Mouse (Mus musculus): ENCODE measurements at regions not wholly inside any gene's neighbourhood (a gene's known extent, or its start where the extent isn't known, plus 50 kb on each side); places are given as distances from the start of the nearest gene placed in this dataset.

- no peaks in the 10 kb centered on the region for H3K4me1 ChIP-seq
- H3K9ac ChIP-seq, result no peak overlapping the region
- H3K27me3 ChIP-seq (replicated peaks), result no peaks in the 10 kb centered on the region
- 77% methylated on average over 14 of the region's 14 CpGs for WGBS
- no peaks in the 10 kb centered on the region for H3K36me3 ChIP-seq
- no peaks in the 10 kb centered on the region for H3K9me3 ChIP-seq
- no peak overlapping the region for H3K4me3 ChIP-seq
- ATAC-seq (ENCODE audit: extremely low read depth, insufficient number of reproducible peaks, low FRiP score, low TSS enrichment), result no peak
- no peak overlapping the region for H3K4me2 ChIP-seq
- H3K27ac ChIP-seq (replicated peaks), result no peak overlapping the region
Measured at GRCm38 (mm10) chr2:171733965-171734633, 309.2 kb downstream of the Cbln4 start.

- Histone ChIP-seq H3K36me3 (no peaks in the 10 kb centered on the region), H3K27me3 (replicated peaks) (no peaks in the 10 kb centered on the region), H3K27ac (replicated peaks) (no peak overlapping the region), H3K4me3 (no peak overlapping the region), H3K4me1 (no peaks in the 10 kb centered on the region), H3K4me2 (no peak overlapping the region), H3K9ac (no peak overlapping the region), H3K9me3 (no peaks in the 10 kb centered on the region)
- no peak for ATAC-seq (ENCODE audit: extremely low read depth, insufficient number of reproducible peaks, low FRiP score, low TSS enrichment)
- 59% methylated on average over 5 of the region's 5 CpGs for WGBS
Measured at GRCm38 (mm10) chr2:171719269-171719668, 324.0 kb downstream of the Cbln4 start.

- Histone ChIP-seq H3K9me3 (no peaks in the 10 kb centered on the region), H3K4me2 (no peak overlapping the region), H3K4me1 (no peaks in the 10 kb centered on the region), H3K27me3 (replicated peaks) (no peaks in the 10 kb centered on the region), H3K27ac (replicated peaks) (no peak overlapping the region), H3K4me3 (no peak overlapping the region), H3K9ac (no peak overlapping the region), H3K36me3 (no peaks in the 10 kb centered on the region)
- 77% methylated on average over 5 of the region's 5 CpGs for WGBS
- ATAC-seq (ENCODE audit: extremely low read depth, insufficient number of reproducible peaks, low FRiP score, low TSS enrichment), result no peak
Measured at GRCm38 (mm10) chr2:171718855-171719254, 324.4 kb downstream of the Cbln4 start.

- Histone ChIP-seq H3K9ac (no peak overlapping the region), H3K4me3 (no peak overlapping the region), H3K9me3 (no peaks in the 10 kb centered on the region), H3K27ac (replicated peaks) (no peak overlapping the region), H3K27me3 (replicated peaks) (no peaks in the 10 kb centered on the region), H3K36me3 (no peaks in the 10 kb centered on the region), H3K4me2 (no peak overlapping the region), H3K4me1 (no peaks in the 10 kb centered on the region)
- ATAC-seq (ENCODE audit: extremely low read depth, insufficient number of reproducible peaks, low FRiP score, low TSS enrichment), result no peak
- 78% methylated on average over 11 of the region's 11 CpGs for WGBS
Measured at GRCm38 (mm10) chr2:171712816-171713570, 330.3 kb downstream of the Cbln4 start.

- Histone ChIP-seq H3K4me2 (no peak overlapping the region), H3K9me3 (no peaks in the 10 kb centered on the region), H3K4me3 (no peak overlapping the region), H3K27ac (replicated peaks) (no peak overlapping the region), H3K27me3 (replicated peaks) (no peaks in the 10 kb centered on the region), H3K9ac (no peak overlapping the region), H3K36me3 (no peaks in the 10 kb centered on the region), H3K4me1 (peaks cover 4% of the 10 kb centered on the region; the same call in 1 of the 2 replicates)
- ATAC-seq (ENCODE audit: extremely low read depth, insufficient number of reproducible peaks, low FRiP score, low TSS enrichment), result no peak
- WGBS, result 75% methylated on average over 5 of the region's 5 CpGs
Measured at GRCm38 (mm10) chr2:171693526-171693925, 349.7 kb downstream of the Cbln4 start.

GRCm38 (mm10) chr2:171690781-171691180, 352.5 kb downstream of the Cbln4 start:
- ATAC-seq (ENCODE audit: extremely low read depth, insufficient number of reproducible peaks, low FRiP score, low TSS enrichment), result no peak
- 26% methylated on average over 4 of the region's 4 CpGs for WGBS
- Histone ChIP-seq H3K4me1 (peaks cover 4% of the 10 kb centered on the region; the same call in 1 of the 2 replicates), H3K9ac (no peak overlapping the region), H3K27me3 (replicated peaks) (no peaks in the 10 kb centered on the region), H3K4me3 (no peak overlapping the region), H3K36me3 (no peaks in the 10 kb centered on the region), H3K27ac (replicated peaks) (no peak overlapping the region), H3K4me2 (no peak overlapping the region), H3K9me3 (no peaks in the 10 kb centered on the region)

- no peak overlapping the region for H3K4me3 ChIP-seq
- no peak overlapping the region for H3K9ac ChIP-seq
- H3K36me3 ChIP-seq, result no peaks in the 10 kb centered on the region
- H3K27ac ChIP-seq (replicated peaks), result no peak overlapping the region
- H3K27me3 ChIP-seq (replicated peaks), result no peaks in the 10 kb centered on the region
- peaks cover 4% of the 10 kb centered on the region; the same call in 1 of the 2 replicates for H3K4me1 ChIP-seq
- no peaks in the 10 kb centered on the region for H3K9me3 ChIP-seq
- 16% methylated on average over 4 of the region's 4 CpGs for WGBS
- ATAC-seq (ENCODE audit: extremely low read depth, insufficient number of reproducible peaks, low FRiP score, low TSS enrichment), result no peak
- H3K4me2 ChIP-seq, result no peak overlapping the region
Measured at GRCm38 (mm10) chr2:171689102-171689501, 354.2 kb downstream of the Cbln4 start.

GRCm38 (mm10) chr2:171677998-171678397, 365.3 kb downstream of the Cbln4 start:
- no peak for ATAC-seq (ENCODE audit: extremely low read depth, insufficient number of reproducible peaks, low FRiP score, low TSS enrichment)
- Histone ChIP-seq H3K27ac (replicated peaks) (peak overlapping the region; percentile 42; the same call in 1 of the 2 replicates), H3K27me3 (replicated peaks) (no peaks in the 10 kb centered on the region; the same call in 1 of the 2 replicates), H3K36me3 (no peaks in the 10 kb centered on the region), H3K4me1 (peaks cover 8% of the 10 kb centered on the region), H3K9ac (no peak overlapping the region), H3K9me3 (no peaks in the 10 kb centered on the region; the same call in none of the 2 replicates), H3K4me2 (no peak overlapping the region), H3K4me3 (no peak overlapping the region)
- WGBS, result 50% methylated on average over 2 of the region's 2 CpGs

GRCm38 (mm10) chr2:171677128-171677527, 366.1 kb downstream of the Cbln4 start:
- H3K27ac ChIP-seq (replicated peaks), result no peak overlapping the region
- no peak for ATAC-seq (ENCODE audit: extremely low read depth, insufficient number of reproducible peaks, low FRiP score, low TSS enrichment)
- H3K27me3 ChIP-seq (replicated peaks), result no peaks in the 10 kb centered on the region; the same call in 1 of the 2 replicates
- no peaks in the 10 kb centered on the region; the same call in none of the 2 replicates for H3K9me3 ChIP-seq
- no peak overlapping the region for H3K4me3 ChIP-seq
- WGBS, result 73% methylated on average over 7 of the region's 7 CpGs
- no peak overlapping the region for H3K4me2 ChIP-seq
- no peak overlapping the region for H3K9ac ChIP-seq
- peaks cover 8% of the 10 kb centered on the region for H3K4me1 ChIP-seq
- no peaks in the 10 kb centered on the region for H3K36me3 ChIP-seq

GRCm38 (mm10) chr2:171676083-171676482, 367.2 kb downstream of the Cbln4 start:
- ATAC-seq (ENCODE audit: extremely low read depth, insufficient number of reproducible peaks, low FRiP score, low TSS enrichment), result no peak
- 47% methylated on average over 8 of the region's 8 CpGs for WGBS
- H3K9me3 ChIP-seq, result no peaks in the 10 kb centered on the region; the same call in none of the 2 replicates
- H3K27ac ChIP-seq (replicated peaks), result no peak overlapping the region
- peaks cover 8% of the 10 kb centered on the region for H3K4me1 ChIP-seq
- H3K27me3 ChIP-seq (replicated peaks), result no peaks in the 10 kb centered on the region
- H3K9ac ChIP-seq, result no peak overlapping the region
- no peak overlapping the region for H3K4me2 ChIP-seq
- H3K4me3 ChIP-seq, result no peak overlapping the region
- no peaks in the 10 kb centered on the region for H3K36me3 ChIP-seq

GRCm38 (mm10) chr2:171675411-171675810, 367.9 kb downstream of the Cbln4 start:
- Histone ChIP-seq H3K36me3 (no peaks in the 10 kb centered on the region), H3K27ac (replicated peaks) (no peak overlapping the region), H3K4me1 (peaks cover 8% of the 10 kb centered on the region), H3K4me3 (no peak overlapping the region), H3K9me3 (no peaks in the 10 kb centered on the region; the same call in none of the 2 replicates), H3K4me2 (no peak overlapping the region), H3K9ac (no peak overlapping the region), H3K27me3 (replicated peaks) (no peaks in the 10 kb centered on the region)
- 47% methylated on average over 2 of the region's 2 CpGs for WGBS
- no peak for ATAC-seq (ENCODE audit: extremely low read depth, insufficient number of reproducible peaks, low FRiP score, low TSS enrichment)
